Mouse (Mus musculus): Measurements from ENCODE around the gene Ppp1r14a.

DNA sequence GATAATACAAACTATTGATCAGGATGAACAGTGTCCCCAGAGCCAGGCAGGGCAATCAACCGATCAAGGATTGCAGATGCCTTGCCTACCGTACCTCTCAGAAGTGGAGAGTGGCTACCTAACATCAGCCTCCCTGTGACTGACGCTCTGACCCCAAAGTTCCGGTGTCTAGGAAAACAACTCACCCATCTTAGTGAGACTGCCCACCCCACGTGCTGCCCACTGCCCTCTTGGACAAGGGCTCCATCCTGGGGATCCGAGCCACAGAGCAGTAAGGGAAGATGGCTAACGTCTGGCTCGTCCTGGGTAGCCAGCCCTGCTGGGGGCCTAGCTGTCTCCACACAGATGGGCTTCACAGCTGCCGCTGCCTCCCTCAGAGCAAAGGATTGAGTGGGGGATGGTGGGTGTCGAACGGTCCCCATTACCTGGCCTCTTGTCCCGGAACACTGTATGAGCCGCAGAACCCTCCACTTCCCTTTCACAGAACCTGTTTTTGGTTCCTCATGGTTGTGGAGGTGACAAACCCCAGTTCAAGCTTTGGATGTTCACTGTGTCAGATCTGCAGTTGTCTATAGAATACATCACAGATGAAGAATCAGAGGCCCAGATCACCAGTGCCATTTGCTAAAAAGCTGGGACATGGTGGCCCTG, 5.1 kb downstream of the Ppp1r14a start:
- TF ChIP-seq CTCF (IDR thresholded peaks at IDR 0.05) (no peak), EP300 (IDR thresholded peaks at IDR 0.05) (no peak)

All from lung, postnatal 0 days (tissue).